Mouse (Mus musculus): ENCODE measurements around the gene Aes. TPM values are rescaled to one million over a fixed set of nuclear protein-coding genes. Genes with fewer than 3 reads are reported as not detected.
A peak's percentile ranks its signal among the peaks of the same experiment; 100 is the strongest.

The Aes gene
- polyA plus RNA-seq (2012; rRNA removed) (113 and 134 TPM in 2 replicates), polyA plus RNA-seq (2014; fragmentation: Nextera tagmentation; extraction: Ambion mirVana) (139 and 156 TPM in 2 replicates)

DNA sequence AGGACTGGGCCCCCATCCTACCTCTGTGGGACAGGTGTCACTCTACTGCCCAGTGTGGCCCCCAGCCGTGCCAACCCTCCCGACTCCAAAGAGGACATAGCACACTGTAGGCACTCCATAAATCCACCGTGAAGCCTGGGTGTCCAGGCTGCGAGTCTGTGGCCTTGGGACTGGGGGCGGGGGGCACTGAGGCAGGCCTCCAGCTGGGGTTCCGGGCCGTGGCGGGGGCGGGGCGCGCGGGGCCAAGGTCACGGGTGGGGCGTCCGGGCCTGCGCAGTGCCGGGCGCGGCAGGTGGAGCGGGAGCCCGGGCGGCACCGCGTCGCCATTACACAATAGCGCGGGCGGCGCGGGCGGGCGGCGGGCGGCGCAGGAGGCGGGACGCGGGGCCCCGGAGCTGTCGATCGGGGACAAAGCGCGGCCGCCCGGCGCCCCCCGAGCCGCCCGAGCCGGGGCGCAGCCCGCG, at the start of gene Aes:
Gene Aes, plus strand, starts transcription at position 326 of the 464 bp plus-strand sequence.
- 1% methylated on average over 51 of the region's 53 CpGs for WGBS (ENCODE audit: insufficient replicate concordance)
- peak within 1 kb of the TSS; percentile 67 to 74 for H3K4me3 ChIP-seq (ENCODE audit: insufficient read depth in 1 of 2, low read depth in 2 of 2, low read length in 2 of 2)
- peaks cover 9 to 23% of the 10 kb centered on the region in 2 experiments for H3K4me1 ChIP-seq (replicated peaks; ENCODE audit: control insufficient read depth in 2 of 2, insufficient read depth in 2 of 2, low read length in 1 of 2)
- peak within 1 kb of the TSS; percentile 46 for H3K27ac ChIP-seq
- no peaks in the 10 kb centered on the region; the same call in 1 of the 2 replicates for H3K36me3 ChIP-seq (replicated peaks; ENCODE audit: control insufficient read depth, insufficient read depth, low read depth)
- no peaks in the 10 kb centered on the region for H3K27me3 ChIP-seq (ENCODE audit: control insufficient read depth, insufficient read depth, low read length)
- no peaks in the 10 kb centered on the region for H3K9me3 ChIP-seq (ENCODE audit: control insufficient read depth, low read length)
- DNase-seq (ENCODE audit: low read depth in 3 of 3, low spot score in 3 of 3) (no peak), ATAC-seq (ENCODE audit: insufficient read depth) (peak; percentile 70)
- H3K9ac ChIP-seq (replicated peaks) = peak within 1 kb of the TSS; percentile 87
- no peak for TF ChIP-seq CTCF (IDR thresholded peaks at IDR 0.05; ENCODE audit: low read depth)
- no peak for TF ChIP-seq EP300 (IDR thresholded peaks at IDR 0.05; ENCODE audit: low read depth)
- H3K4me2 ChIP-seq (ENCODE audit: low read depth) = peak within 1 kb of the TSS; percentile 88

DNA sequence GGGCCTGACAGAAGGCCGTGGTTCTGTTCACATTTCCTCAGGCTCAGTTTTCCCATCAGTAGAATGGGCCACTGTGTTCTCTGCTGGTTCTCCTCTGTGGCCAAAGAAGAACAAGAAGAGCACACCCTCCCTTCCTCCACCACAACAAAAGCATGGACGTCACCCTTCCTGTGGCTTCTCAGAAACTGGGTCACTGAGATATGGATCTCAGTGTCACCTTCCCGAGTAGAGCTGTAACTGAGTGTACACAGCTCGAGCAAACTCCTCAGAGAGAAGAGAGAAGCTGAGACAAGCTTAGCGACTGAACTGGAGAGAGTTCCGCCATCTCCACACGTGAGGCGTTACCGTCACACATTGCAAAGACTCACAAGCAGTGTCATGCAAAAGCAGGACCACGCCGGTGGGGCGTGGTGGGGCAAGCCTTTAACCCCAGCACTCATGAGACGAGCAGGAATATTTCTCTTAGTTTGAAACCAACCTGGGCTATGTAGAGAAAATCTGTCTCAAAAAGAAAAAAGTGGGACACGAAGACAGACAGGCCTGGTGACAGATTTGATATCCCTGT, 49.0 kb upstream of the Aes start:
- Histone ChIP-seq H3K36me3 (replicated peaks; ENCODE audit: control insufficient read depth, insufficient read depth, low read depth) (no peaks in the 10 kb centered on the region; the same call in 1 of the 2 replicates), H3K27ac (no peak overlapping the region), H3K9ac (replicated peaks) (no peak overlapping the region), H3K4me3 (ENCODE audit: insufficient read depth in 1 of 2, low read depth in 2 of 2, low read length in 2 of 2) (no peak overlapping the region), H3K27me3 (ENCODE audit: control insufficient read depth, insufficient read depth, low read length) (no peaks in the 10 kb centered on the region), H3K9me3 (ENCODE audit: control insufficient read depth, low read length) (no peaks in the 10 kb centered on the region), H3K4me2 (ENCODE audit: low read depth) (no peak overlapping the region), H3K4me1 (replicated peaks; ENCODE audit: control insufficient read depth in 2 of 2, insufficient read depth in 2 of 2, low read length in 1 of 2) (no peaks in the 10 kb centered on the region)
- DNase-seq (ENCODE audit: low read depth in 3 of 3, low spot score in 3 of 3) (no peak), ATAC-seq (ENCODE audit: insufficient read depth) (no peak)
- TF ChIP-seq CTCF (IDR thresholded peaks at IDR 0.05; ENCODE audit: low read depth) (no peak), EP300 (IDR thresholded peaks at IDR 0.05; ENCODE audit: low read depth) (no peak)
- 60% methylated on average over 14 of the region's 14 CpGs for WGBS (ENCODE audit: insufficient replicate concordance)

DNA sequence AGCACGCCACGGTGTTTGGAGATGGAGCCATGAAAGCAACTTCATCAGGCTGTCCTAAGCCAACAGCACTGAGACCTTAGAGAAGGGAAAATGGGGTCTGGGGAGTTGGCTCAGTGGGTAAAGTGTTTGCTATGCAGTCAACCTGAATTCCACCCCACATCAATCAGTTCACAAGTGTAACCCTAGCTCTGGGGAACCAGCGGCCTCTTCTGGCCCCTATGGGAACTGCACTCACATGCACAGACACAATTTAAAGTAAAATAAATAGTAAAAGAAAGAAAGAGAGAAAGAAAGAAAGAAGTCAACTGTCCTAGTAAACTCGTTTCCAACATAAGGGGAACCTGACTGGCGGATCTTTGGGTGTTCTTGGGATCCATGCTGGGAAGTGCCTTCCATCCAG, 45.5 kb upstream of the Aes start:
- TF ChIP-seq CTCF (IDR thresholded peaks at IDR 0.05; ENCODE audit: low read depth) (peak; percentile 51), EP300 (IDR thresholded peaks at IDR 0.05; ENCODE audit: low read depth) (no peak)
- no peak for DNase-seq (ENCODE audit: low read depth in 3 of 3, low spot score in 3 of 3)
- ATAC-seq (ENCODE audit: insufficient read depth) = no peak
- H3K9me3 ChIP-seq (ENCODE audit: control insufficient read depth, low read length) = no peaks in the 10 kb centered on the region
- no peak overlapping the region for H3K27ac ChIP-seq
- 80% methylated on average over 5 of the region's 5 CpGs for WGBS (ENCODE audit: insufficient replicate concordance)
- no peak overlapping the region for H3K4me3 ChIP-seq (ENCODE audit: insufficient read depth in 1 of 2, low read depth in 2 of 2, low read length in 2 of 2)
- peaks cover 7 to 17% of the 10 kb centered on the region in 2 experiments for H3K4me1 ChIP-seq (replicated peaks; ENCODE audit: control insufficient read depth in 2 of 2, insufficient read depth in 2 of 2, low read length in 1 of 2)
- H3K27me3 ChIP-seq (ENCODE audit: control insufficient read depth, insufficient read depth, low read length) = no peaks in the 10 kb centered on the region
- H3K36me3 ChIP-seq (replicated peaks; ENCODE audit: control insufficient read depth, insufficient read depth, low read depth) = no peaks in the 10 kb centered on the region; the same call in 1 of the 2 replicates
- no peak overlapping the region for H3K4me2 ChIP-seq (ENCODE audit: low read depth)
- H3K9ac ChIP-seq (replicated peaks) = no peak overlapping the region

DNA sequence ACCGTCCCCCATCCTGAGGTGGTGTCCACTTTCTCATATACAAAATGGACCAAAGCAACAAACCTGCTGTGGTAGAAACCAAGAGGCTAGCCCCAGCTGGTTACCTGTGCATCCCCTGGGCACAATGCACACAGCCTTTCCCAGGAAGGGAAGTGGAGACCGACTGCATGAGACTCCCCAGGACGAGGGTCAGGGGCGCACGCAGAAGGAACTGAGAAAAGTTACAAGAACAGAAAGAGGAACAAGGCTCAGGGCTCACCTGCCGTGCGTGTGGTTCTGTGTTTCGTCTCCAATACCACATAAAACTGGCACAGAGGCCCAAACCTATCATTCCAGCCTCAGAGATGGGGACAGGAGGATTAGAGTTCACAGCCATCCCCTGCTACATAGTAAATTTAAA, 42.1 kb upstream of the Aes start:
- no peaks in the 10 kb centered on the region for H3K9me3 ChIP-seq (ENCODE audit: control insufficient read depth, low read length)
- H3K27ac ChIP-seq = no peak overlapping the region
- no peaks in the 10 kb centered on the region; the same call in 1 of the 2 replicates for H3K36me3 ChIP-seq (replicated peaks; ENCODE audit: control insufficient read depth, insufficient read depth, low read depth)
- H3K9ac ChIP-seq (replicated peaks) = no peak overlapping the region
- DNase-seq (ENCODE audit: low read depth in 3 of 3, low spot score in 3 of 3) (no peak), ATAC-seq (ENCODE audit: insufficient read depth) (no peak)
- peaks cover 17 to 32% of the 10 kb centered on the region in 2 experiments for H3K4me1 ChIP-seq (replicated peaks; ENCODE audit: control insufficient read depth in 2 of 2, insufficient read depth in 2 of 2, low read length in 1 of 2)
- no peak overlapping the region for H3K4me3 ChIP-seq (ENCODE audit: insufficient read depth in 1 of 2, low read depth in 2 of 2, low read length in 2 of 2)
- H3K27me3 ChIP-seq (ENCODE audit: control insufficient read depth, insufficient read depth, low read length) = no peaks in the 10 kb centered on the region
- no peak for TF ChIP-seq CTCF (IDR thresholded peaks at IDR 0.05; ENCODE audit: low read depth)
- no peak for TF ChIP-seq EP300 (IDR thresholded peaks at IDR 0.05; ENCODE audit: low read depth)
- WGBS (ENCODE audit: insufficient replicate concordance) = 53% methylated on average over 8 of the region's 8 CpGs
- H3K4me2 ChIP-seq (ENCODE audit: low read depth) = no peak overlapping the region

DNA sequence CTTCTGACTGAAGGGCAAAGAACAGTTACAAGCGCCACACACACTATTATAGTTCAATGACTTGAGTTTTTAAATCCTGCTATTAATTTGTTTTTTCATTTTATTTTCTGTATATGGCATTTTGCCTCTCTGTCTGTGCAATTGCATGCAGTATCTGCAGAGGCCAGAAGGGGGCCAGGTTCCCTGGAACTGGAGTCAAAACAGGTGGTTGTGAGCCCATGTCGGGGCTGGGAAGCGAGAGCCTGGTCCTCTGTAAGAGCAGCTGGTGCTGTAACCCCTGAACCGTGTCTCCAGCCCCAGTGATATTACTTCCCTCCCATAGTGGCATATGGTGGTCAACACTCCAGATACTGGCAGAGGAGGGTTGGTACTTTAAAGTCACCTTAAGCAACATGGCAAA, 40.7 kb upstream of the Aes start:
- Histone ChIP-seq H3K27me3 (ENCODE audit: control insufficient read depth, insufficient read depth, low read length) (no peaks in the 10 kb centered on the region), H3K9me3 (ENCODE audit: control insufficient read depth, low read length) (no peaks in the 10 kb centered on the region), H3K4me1 (replicated peaks; ENCODE audit: control insufficient read depth in 2 of 2, insufficient read depth in 2 of 2, low read length in 1 of 2) (peaks cover 17 to 32% of the 10 kb centered on the region in 2 experiments), H3K36me3 (replicated peaks; ENCODE audit: control insufficient read depth, insufficient read depth, low read depth) (no peaks in the 10 kb centered on the region; the same call in 1 of the 2 replicates), H3K27ac (no peak overlapping the region; the same call in 1 of the 2 replicates), H3K9ac (replicated peaks) (no peak overlapping the region), H3K4me2 (ENCODE audit: low read depth) (no peak overlapping the region), H3K4me3 (ENCODE audit: insufficient read depth in 1 of 2, low read depth in 2 of 2, low read length in 2 of 2) (no peak overlapping the region)
- peak in 1 of 3 experiments; percentile 45 for DNase-seq (ENCODE audit: low read depth in 3 of 3, low spot score in 3 of 3)
- peak; percentile 17; the same call in 1 of the 2 replicates for ATAC-seq (ENCODE audit: insufficient read depth)
- 16% methylated on average over 4 of the region's 4 CpGs for WGBS (ENCODE audit: insufficient replicate concordance)
- TF ChIP-seq EP300 (IDR thresholded peaks at IDR 0.05; ENCODE audit: low read depth) (no peak), CTCF (IDR thresholded peaks at IDR 0.05; ENCODE audit: low read depth) (peak; percentile 83)
